Mouse (Mus musculus) heart, postnatal 36 days (tissue): Measurements from ENCODE around the gene Fam172a. TPM values are rescaled to one million over a fixed set of nuclear protein-coding genes. Genes with fewer than 3 reads are reported as not detected.

Experiments
- DNase-seq, 2 experiments: peaks; one replicate each; pipeline ENCODE4 v3.0.0; 2021 to 2022
- intact Hi-C: fragments of 180-260 bp; cut with DNase I; formaldehyde crosslinking; loops from one replicate; pipeline ENCODE4 v1.15.1; 2025
- total RNA-seq, 2 experiments: library from RNA; stranded (reverse); gene quantifications; 2 replicates each; pipeline ENCODE4 v1.2.3; 2021

Gene Fam172a
- total RNA-seq, 2 experiments from 2014 or later, result 11.0 to 12.1 TPM

DNA sequence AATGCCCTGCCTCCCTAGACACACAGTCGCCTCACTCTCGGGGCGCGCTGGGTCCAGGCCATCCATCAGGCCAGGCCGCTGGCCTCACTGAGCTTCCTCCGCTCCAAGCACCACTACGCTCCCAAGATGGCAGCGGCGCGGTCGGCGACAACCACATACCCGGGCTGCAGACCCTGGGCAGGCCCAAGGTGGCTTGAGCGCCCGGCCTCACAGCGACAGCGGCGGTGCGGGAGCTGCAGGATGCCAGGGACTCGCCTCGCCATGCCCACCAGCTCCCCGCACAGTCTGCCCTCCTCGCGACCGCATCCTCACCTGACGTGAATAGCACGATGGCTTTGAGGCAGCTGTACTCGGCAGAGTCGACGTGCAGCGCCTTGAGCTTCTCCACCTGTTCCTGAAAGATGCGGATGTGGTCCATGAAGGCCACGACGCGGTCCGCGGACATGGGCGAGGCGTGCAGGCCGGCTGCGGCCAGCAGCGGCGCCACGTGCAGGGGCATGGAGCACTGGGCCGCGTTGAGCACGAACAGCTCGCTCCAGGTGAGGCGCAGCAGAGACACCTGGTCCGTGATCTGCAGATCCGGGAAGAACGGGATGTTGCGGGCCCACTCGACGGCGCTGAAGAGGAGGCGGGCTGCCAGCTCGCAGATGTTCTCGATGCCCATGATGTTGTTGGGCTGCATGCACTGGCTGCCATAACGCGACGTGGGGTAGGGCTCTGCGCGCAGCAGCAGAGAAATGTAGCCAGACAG lies 493.2 kb downstream of the Fam172a start:
- DNase-seq, result no peak
- intact Hi-C loops, result loop anchor here (10.0 kb wide), 2 partner anchors 330 to 1220 kb away; no protein-coding TSS in a partner anchor

DNA sequence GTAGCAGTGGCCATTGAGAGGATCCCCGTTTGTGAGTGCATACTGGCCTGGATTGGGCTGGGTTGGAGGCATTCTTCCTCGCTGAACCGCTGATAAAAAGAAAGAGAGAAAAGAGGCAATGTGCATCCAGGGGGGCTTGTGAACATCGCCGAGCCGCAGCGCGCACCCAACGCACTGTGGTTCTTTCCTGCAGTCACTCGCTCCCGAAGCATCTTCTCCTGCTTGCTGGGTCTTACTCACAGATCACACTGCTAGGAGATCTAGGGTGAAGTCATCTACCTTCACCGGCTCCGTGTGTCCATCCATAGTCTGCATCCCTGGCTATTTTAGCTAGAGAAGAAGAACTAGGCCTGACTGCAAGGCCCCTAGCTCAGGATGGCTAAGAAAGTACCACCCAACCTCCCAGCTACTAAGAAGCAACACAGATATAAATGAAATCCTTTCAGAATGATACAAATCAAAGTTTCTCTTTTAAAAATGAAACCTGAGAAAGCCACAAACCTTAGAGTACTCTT lies 493.8 kb downstream of the Fam172a start:
- DNase-seq, result no peak
- intact Hi-C loops, result loop anchor here (2.0 to 10.0 kb wide), 3 partner anchors 15 to 1221 kb away; no protein-coding TSS in a partner anchor

DNA sequence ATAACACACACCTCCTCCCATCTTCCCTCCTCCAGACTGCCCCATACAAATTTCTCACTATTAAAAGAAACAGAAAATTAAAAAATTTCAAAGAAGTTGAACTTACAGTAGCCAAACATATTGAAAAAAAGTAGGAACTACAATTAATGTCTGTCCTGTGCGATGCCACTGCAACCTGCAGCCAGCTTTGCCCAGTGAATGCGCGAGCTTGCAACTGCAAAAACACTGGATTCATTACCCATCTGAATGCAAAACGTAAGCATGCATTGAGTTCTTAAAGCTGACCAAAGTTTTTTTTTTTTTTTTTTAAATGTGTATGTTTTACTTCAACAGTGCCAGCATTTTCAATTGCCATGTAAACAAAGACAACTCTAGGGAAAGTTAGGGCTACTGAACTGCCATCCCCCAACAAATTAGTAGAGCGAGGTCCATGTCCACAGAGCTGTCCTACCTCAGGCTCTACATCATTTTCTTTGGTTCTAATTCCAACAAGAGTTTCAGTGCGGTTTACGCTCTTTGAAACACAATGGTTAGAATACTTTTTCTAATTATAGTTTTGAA lies 494.5 kb downstream of the Fam172a start:
- intact Hi-C loops, result loop anchor here (2.0 to 10.0 kb wide), 3 partner anchors 16 to 1222 kb away; no protein-coding TSS in a partner anchor

DNA sequence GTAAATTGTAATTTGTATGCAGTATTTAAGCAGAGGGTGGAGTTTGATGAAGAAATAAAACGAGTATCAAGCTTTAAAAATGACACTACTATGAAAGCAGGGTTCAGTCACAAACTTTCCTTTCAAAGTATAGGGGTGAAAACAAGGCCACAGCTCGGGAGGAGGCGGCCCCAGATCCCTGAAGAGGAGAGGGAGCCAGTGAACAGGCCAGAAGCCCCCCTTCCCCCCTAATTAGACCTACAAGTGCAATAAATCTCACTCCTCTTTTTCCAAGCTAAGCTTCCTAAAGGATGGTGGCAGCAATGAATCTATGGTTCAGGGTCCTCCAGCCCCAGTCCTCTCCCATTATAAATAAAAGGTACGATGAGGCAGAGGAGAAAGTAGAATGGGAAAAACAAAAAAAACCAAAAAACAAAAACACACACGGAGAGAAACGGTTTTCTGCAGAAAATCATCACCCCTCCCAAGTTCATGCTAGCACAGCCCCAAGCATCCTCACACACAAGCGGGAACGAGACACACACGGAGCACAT lies 495.5 kb downstream of the Fam172a start:
- intact Hi-C loops, result loop anchor here (2.0 to 10.0 kb wide), 3 partner anchors 17 to 1223 kb away; no protein-coding TSS in a partner anchor
- no peak for DNase-seq

More for the DNA sequence above, 494.5 kb downstream of the Fam172a start:
- no peak for DNase-seq

DNA sequence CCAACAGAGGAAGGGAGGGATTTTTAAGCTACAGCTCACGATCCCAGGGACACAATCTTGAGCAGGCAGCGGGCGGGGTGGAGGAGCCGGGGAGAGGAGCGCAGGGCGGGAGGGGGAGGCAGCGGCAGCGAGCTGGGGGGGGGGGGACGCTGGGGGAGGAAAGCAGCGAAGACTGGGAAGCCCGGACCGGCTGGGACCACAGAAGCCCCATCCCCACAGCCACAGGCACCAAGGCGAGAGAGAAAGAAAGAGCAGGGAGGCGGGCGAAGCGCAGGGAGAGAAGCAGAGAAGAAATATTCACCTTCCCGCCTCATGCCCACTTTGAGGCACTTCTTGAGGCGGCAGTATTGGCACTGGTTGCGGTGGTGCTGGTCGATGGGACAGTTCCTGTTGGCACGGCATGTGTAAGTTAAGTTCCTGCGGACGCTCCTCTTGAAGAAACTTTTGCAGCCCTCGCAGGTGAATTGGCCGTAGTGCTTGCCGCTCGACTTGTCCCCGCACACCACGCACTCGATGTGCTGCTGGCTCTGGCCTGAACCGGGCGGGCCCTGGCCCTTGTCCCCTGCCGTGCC lies 496.1 kb downstream of the Fam172a start:
- intact Hi-C loops, result loop anchor here (2.0 to 10.0 kb wide), 4 partner anchors 17 to 1223 kb away; no protein-coding TSS in a partner anchor
- peak; percentile 33 to 49 for DNase-seq

DNA sequence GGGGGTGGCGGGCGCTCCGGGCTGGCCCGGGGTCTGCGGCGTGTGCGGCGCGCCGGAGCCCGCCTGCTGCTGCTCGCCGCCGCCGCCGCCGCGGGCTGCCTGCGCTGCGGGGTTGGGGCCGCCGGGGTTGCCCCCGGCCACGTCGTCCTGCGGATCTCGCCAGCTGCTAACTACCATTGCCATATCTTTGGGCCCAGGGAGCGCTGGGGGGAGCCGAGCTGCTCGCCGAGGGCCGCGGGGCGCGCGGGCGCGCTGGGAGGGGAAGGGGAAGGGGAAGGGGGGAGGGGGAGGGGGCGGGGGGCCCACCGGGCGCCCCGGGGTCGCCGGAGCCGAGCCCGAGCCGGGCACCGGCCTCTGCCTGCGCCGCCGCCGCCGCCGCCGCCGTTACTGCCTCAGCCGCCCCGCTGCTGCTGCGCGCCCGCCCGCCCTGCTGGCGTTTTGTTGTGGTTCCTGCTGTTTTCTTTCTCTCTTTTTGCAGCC lies 496.6 kb downstream of the Fam172a start:
- intact Hi-C loops, result loop anchor here (2.0 to 10.0 kb wide), 3 partner anchors 36 to 1224 kb away; no protein-coding TSS in a partner anchor
- DNase-seq, result peak in 1 of 2 experiments; percentile 45

DNA sequence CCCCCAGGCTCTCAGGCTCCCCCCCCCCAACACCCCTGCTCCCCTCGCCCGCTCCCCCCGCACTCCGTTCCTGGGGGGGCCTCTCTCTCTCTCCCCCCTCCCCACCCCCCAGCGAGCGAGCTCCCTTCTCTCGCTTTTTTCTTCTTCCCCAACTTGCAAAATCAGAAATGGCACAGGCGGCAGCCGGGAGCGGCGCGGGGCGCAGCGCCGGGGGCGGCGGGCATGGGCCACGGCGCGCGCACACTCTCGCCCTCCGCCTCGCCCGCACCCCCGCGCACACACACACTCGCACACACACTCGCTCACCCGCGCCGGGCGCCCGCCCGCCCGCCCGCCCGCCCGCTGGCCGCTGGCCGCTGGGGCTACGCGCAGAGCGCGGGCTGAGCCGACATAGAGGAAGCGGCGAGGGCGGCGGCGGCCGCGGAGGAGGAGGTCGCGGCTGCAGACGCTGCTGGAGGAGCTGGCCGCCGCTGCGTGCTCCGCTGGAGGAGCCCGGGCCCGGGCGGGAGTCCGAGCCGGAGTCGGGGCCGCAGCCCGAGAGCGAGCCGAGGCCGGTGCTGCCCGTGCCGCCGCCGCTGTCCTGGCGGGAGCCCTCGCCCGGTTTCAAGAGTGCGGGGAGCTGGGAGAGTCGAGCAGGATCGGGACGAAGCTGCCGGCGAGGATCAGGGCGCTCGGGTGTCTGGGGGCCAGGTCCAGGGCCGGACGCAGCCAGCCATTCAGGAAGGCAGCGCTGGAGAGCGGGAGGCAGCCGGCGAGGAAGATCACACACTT lies 497.2 kb downstream of the Fam172a start:
- peak; percentile 56 to 73 for DNase-seq
- intact Hi-C loops, result loop anchor here (2.0 to 10.0 kb wide), 3 partner anchors 36 to 1224 kb away; no protein-coding TSS in a partner anchor

DNA sequence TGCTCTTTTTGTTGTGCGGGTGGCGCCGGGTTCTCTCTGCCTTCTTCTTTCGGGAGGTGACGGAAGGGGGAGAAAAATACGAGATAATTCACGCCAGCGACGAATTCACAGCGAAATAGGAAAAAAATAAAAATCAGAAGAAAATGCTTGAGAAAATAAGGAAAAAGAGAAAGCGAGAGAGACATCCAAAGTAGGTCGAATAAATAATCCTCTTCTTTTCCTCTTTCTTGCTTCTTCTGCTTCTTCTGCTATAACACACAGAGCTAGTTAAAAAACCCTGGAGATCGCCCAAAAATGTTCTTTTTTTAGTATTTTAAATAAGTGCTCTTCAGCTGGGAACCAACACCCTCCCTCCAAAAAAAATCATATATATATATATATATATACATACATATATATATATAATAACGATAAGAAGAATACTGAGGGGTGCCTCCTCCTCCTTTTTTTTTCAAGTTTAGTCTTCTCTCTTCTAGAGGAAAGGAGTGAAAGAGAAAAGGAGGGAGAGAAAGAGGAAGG lies 497.9 kb downstream of the Fam172a start, which contains the start of gene Nr2f1:
Nr2f1 (minus strand) TSS at position 116 of the 519 bp plus-strand sequence.
- intact Hi-C loops, result loop anchor here (2.0 to 10.0 kb wide), 11 partner anchors 37 to 1225 kb away; partner anchors contain the start of genes 2210408I21Rik and Slf1

DNA sequence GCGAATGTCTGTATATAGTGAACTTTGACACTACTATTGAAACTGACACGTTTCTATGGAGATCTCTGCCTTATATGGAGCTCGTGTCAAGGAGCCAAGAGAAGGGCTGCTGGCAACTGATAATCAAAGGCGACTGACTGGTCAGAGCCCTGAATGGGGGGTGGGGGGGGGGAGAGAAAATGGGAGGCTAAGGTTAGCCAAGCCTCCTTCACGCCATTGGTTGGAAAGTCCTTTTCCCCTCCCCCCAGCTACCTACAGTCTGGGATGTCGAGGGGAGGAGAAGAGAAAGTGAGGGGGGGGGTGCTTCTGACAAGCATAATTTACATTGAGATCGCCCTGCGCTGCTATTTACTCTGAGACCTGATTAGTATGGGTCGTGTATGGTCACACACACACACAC lies 498.6 kb downstream of the Fam172a start:
- no peak for DNase-seq
- intact Hi-C loops, result loop anchor here (2.0 to 10.0 kb wide), 8 partner anchors 218 to 1153 kb away; partner anchors contain the start of genes 2210408I21Rik and Slf1

More for the DNA sequence above, 497.9 kb downstream of the Fam172a start, which contains the start of gene Nr2f1:
- DNase-seq, result no peak

DNA sequence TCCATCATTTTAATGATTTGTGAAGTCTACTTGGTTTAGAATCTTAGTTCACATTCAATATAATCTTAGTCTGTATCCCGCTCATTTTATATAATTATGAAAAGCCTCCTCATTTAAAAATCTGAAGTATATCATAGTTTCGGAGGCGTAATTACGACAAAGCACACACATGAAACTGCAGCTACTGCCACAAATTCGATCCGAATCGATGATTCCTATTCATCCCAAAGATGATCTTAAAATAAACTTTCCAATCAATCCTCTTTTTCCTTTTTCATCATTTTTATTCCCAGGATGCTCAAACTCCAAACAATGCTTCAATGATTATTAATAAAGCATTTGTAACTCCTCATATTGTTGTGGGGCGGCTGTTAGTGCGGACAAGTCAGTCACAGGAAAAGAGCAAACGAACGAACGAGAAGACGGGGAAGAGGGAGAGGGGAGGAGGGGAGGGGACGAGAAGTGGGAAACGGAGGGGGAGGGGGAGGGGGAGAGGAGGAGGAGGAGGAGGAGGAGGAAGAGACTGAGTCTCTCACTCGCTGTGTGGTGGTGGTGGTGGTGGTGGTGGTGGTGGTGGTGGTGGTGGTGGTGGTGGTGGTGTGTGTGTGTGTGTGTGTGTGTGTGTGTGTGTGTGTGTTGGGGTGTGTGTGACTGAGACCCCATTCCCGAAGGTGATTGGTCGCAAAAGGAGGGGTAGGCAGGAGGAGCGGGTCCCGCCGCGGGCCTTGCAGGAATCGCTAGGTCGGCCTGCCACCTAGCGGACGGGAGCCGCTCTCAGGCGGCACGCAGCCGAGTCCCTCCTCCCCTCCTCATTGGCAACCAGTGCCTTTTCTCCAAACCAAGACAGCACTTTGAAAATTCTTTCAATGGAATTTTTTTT lies 499.4 kb downstream of the Fam172a start:
- intact Hi-C loops, result loop anchor here (2.0 to 10.0 kb wide), 8 partner anchors 218 to 1154 kb away; partner anchors contain the start of genes 2210408I21Rik and Slf1
- DNase-seq, result peak; percentile 83 to 85

DNA sequence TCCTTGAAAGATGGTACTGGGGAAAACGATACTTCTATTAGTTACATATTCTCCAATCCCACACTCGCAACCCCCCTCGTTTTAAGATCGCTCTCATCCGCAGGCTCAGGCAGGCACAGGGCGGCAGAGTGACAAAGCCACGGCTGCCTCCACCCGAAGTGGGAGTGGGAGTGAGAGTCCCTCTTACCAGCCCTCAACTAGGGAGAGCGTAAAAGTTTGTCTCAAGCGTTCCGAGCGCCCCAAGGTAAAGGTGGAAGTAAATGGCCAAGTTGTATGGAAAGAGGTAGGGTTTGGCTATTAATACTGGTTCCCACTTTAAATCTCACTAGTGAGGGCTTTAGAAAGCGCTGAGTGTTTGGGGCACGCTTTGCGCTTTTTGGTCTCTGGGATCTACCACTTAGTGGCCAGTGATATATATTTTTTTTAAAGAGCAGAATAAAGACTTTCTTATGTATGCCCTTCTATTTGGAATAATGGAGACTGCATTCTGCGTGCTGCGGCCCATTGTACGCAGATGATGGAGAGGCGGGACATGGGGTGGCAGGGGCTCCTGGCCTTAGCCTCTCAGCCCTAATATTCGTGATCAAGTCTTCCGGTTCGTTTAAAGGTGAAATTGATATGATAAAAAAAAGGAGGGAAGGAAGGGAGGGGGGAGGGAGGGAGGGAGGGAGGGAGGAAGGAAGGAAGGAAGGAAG lies 500.2 kb downstream of the Fam172a start:
- intact Hi-C loops, result loop anchor here (2.0 to 10.0 kb wide), 8 partner anchors 219 to 1155 kb away; partner anchors contain the start of genes 2210408I21Rik and Slf1
- peak in 1 of 2 experiments; percentile 24 for DNase-seq

DNA sequence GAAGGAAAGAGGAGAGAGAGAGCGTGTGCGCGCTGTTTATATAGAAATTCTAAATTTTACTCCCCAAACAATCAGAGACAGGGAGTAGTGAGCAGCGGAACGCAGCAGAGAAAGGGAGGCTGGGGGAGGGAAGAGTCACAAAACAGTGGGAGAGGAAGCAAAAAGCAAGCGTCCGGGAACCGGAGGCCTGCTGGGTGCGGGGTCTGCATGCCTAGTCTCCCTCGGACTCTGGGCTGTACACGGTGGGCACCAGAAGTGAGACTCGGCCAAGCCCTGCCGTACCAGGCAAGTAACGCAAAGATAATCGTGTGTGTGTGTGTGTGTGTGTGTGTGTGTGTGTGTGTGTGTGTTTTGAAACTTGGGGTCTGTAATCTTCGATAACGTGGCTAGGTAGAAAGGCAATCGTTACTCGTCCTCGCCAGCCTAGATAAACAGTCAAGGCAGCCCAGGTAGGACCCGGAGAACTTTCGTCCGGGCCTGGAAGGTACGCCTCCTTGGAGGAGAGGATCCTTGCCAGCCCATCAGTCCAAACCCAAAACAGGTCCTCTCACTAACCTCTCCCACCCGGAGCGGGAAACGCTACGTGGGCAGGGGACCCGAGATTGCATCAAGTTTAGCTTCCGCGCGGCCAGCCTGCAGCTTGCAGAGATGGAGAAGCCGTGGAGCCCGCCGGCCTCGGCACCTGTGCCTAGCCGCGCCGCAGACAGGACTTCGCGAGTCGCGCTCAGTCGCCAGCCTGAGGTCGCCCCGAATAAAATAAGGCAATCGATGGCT lies 500.9 kb downstream of the Fam172a start:
- DNase-seq, result peak; percentile 26 to 43
- intact Hi-C loops, result loop anchor here (5.0 to 10.0 kb wide), 7 partner anchors 280 to 1155 kb away; partner anchors contain the start of genes 2210408I21Rik and Slf1

DNA sequence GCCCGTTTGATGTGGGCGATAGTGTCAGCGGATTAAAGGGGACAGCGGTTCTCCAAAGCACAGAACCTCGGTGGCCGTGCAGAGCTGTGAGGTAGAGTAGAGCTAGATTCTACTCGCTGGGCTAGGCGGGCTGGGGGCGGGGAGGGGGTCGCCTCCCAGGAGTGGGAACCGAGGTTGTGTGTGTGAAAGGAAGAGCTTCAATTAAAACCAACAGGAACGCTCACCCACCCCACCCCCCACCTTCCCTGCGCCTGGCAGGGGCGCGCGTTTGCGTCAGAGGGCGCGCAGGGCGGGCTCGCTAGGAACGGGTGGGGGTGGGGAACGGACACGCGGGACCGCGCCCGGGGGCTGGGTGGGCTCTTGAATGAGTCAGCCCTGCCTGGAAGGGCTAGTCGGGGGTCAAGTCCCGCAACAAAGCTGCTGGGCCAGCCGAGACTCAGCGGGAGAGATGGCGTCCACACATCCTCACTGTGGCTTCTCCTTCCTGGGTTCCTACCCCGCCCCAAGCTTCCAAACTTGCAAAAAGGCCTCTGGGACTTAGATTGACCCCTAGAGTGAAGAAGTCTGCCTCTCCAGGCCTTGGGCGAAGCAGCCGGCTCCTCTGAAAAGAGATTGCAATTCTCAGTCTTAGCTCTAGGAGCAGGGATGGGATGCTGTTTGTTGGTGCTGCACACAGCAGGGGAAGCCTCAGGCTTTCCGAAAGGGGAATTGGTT lies 501.7 kb downstream of the Fam172a start:
- intact Hi-C loops, result loop anchor here (5.0 to 10.0 kb wide), 7 partner anchors 279 to 1156 kb away; partner anchors contain the start of genes 2210408I21Rik and Slf1
- DNase-seq, result peak; percentile 31 to 56

DNA sequence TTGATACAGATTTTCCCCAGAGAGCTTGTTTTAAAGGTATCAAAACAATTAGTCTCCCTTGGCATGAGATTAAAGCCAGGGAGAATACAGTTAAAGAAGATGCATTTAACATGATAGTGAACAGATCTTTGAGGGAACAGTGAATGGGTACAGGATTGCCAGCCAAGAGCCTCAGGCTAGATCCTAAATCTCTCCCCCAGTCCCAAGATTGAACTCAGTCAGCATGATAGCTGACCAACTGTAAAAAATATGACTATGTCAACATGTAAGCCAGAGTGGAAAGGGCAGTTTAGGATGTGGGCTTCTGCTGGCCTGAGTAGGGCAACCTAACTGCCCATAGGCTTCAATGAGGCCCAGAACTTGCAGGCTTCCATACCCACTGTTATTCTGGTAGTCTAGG lies 503.6 kb downstream of the Fam172a start:
- DNase-seq, result no peak
- intact Hi-C loops, result loop anchor here (10.0 kb wide), 3 partner anchors 439 to 1079 kb away; partner anchors contain the start of genes 2210408I21Rik and Slf1

DNA sequence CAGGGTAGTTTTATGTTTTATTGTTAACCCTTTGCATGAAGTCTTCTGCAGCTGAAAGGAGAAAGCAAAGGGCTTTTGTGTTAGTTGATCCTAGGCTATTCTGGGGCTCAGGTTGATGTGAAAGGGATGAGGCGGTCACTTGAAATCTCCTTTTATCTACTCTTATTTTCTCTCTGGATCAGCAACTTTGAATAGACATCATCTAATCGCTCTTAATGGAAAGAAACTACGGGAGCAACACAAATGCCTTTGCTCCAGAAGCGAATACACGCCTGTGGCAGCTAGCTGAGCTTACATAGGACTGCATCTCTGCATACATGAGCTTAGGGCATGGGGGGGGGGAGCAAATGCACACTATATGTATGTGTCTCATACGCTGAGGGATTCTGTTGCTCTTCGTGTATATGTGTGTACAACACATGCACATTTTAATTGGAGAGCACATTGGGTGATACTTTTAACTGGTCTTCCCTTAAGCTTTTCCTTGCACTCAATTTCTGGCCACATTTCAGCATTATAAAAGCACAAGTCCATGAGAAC lies 505.1 kb downstream of the Fam172a start:
- intact Hi-C loops, result loop anchor here (10.0 kb wide), 3 partner anchors 438 to 1078 kb away; partner anchors contain the start of genes 2210408I21Rik and Slf1
- DNase-seq, result no peak
